Mouse (Mus musculus) olfactory bulb, adult 2 months (tissue): ENCODE measurements at regions not wholly inside any gene's neighbourhood (a gene's known extent, or its start where the extent isn't known, plus 50 kb on each side); places are given as distances from the start of the nearest gene placed in this dataset.

Source experiments
- H3K27ac ChIP-seq: fragments of 200-500 bp; 2 replicates; pipeline ENCODE4 v1.5.1; 2012; ENCODE audit warnings: low read depth, low read length; ENCODE audit not compliant: insufficient read depth
- H3K4me1 ChIP-seq: fragments of 200-500 bp; 2 replicates; pipeline ENCODE4 v1.6.1; 2012; ENCODE audit warnings: low read length; ENCODE audit not compliant: control insufficient read depth, insufficient read depth
- H3K4me3 ChIP-seq: fragments of 200-500 bp; 2 replicates; pipeline ENCODE4 v1.5.1; 2012; ENCODE audit warnings: mild to moderate bottlenecking, low read depth, low read length, moderate library complexity; ENCODE audit not compliant: insufficient read depth
- CTCF ChIP-seq: fragments of 200-500 bp; IDR thresholded peaks from 2 replicates; pipeline ENCODE4 v1.5.1; 2012; ENCODE audit warnings: low read depth, mild to moderate bottlenecking, low read length, moderate library complexity; ENCODE audit not compliant: insufficient read depth
- POLR2A ChIP-seq: fragments of 200-500 bp; IDR thresholded peaks from 2 replicates; pipeline ENCODE4 v1.6.1; 2012; ENCODE audit warnings: mild to moderate bottlenecking, low read depth, low read length, moderate library complexity; ENCODE audit not compliant: insufficient read depth
- WGBS: fragments of 180-500 bp; shearing (Covaris S2); methylation state at CpG from one replicate; pipeline ENCODE4 v1.1.7; 2018; 5-methylcytosine and 5-hydroxymethylcytosine counted together

DNA sequence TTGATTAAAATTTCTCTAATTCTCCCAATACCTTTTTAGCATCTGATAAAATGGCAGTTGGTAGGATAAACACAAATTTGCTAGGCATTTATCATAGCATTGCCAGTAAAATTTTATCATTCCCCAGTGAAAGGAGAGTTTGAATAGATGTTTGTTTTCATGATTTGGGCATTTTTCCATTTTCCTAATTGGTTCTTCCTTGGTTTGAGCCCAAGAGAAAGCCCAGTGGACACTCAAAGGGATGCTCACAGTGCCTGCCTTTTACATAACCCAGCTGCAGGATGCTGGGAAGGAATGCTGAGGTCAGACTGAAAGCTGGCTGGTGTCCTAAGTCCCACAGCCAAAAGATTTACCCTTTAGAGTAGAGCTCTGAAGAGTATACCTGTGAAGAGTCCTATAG is 95.4 kb upstream of the Ogfrl1 start:
- H3K4me1 ChIP-seq: no peaks in the 10 kb centered on the region
- TF ChIP-seq CTCF (no peak), POLR2A (no peak)
- no peak overlapping the region for H3K4me3 ChIP-seq
- no peak overlapping the region for H3K27ac ChIP-seq

DNA sequence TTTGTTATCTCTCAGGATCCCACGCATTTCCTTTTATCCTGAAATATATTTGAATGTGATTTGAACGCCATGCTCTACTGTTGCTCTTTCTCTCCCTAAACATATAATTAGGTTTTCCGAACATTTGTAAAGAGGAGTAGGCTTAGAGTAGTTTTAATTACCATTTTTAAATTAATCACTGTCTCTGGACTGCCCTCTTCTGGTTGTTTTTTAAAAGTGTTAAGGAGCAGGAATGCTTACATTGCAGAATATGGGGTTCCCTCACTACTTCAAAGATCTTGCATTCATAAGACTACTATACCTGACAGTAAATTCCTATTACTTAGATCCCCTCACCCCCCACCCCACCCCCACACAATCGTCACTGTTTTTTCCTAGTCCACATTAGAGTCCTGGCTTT is 97.8 kb upstream of the Ogfrl1 start:
- 15% methylated on average over 4 of the region's 4 CpGs for WGBS

DNA sequence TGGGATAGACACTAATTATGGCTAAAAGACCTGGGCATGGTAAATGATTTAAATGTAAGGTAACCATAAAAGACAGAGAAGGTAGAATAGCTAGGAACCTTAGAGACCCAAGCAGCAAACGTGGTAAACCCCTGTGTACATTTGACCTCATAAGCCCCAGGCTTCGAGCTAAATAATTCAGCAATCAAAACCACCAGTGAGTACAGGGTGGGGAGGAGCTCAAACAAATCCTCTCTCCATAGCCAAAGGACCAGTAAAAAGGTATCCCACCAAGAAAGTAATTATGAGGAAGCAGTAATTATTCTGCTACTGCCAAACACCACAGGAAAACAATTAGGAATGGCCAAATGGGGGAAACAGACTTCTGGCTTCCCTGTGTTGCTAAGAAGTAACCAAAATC is 122.5 kb upstream of the Ogfrl1 start:
- no peak overlapping the region for H3K4me3 ChIP-seq
- TF ChIP-seq POLR2A (no peak), CTCF (no peak)
- no peaks in the 10 kb centered on the region for H3K4me1 ChIP-seq
- WGBS: 45% methylated on average over 2 of the region's 2 CpGs
- H3K27ac ChIP-seq: no peak overlapping the region

More for the DNA sequence above, 97.8 kb upstream of the Ogfrl1 start:
- Histone ChIP-seq H3K4me3 (no peak overlapping the region), H3K4me1 (no peaks in the 10 kb centered on the region), H3K27ac (no peak overlapping the region)
- TF ChIP-seq CTCF (no peak), POLR2A (no peak)

DNA sequence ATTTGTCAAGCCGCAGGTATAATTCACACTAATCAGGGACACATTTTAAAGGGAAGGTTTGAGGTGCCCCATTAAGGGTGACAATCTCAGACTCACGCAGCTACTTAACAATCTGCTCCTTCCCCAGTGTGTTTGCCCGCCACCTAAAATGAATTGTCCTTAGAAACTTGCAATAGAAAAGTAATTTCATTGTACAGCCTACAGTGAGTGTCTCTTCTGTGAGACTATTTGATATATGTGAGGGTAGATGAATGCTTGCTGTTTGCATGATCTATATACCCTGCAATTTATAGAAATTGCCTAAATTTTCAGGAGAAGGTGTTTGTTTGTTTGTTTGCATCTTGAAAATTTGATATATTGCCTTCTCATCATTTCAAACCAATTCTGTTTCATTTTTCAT is 135.1 kb upstream of the Ogfrl1 start:
- 90% methylated on average over 3 of the region's 3 CpGs for WGBS

DNA sequence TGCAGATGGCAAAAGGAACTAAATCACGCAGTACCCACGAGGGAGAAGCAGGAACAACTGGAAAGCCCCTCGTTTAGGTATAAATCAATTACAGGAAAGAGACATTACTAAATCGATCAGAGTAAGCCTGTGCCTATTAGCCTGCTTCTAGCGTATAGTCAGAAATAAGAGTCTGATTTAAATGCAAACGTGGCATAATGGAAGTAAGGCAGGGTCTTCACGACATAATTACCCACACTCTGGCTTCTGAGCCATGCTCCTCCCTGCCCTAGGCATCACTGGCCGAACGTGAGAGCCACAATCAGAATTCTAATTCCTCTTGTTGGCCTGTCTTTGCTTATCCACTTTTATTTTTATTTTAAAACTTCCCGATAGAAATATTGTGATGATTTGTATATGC is 139.0 kb upstream of the Ogfrl1 start:
- 63% methylated on average over 10 of the region's 10 CpGs for WGBS
- Histone ChIP-seq H3K27ac (no peak overlapping the region), H3K4me3 (no peak overlapping the region), H3K4me1 (no peaks in the 10 kb centered on the region)
- TF ChIP-seq POLR2A (no peak), CTCF (no peak)

More for the DNA sequence above, 135.1 kb upstream of the Ogfrl1 start:
- Histone ChIP-seq H3K4me3 (no peak overlapping the region), H3K27ac (no peak overlapping the region), H3K4me1 (no peaks in the 10 kb centered on the region)
- TF ChIP-seq POLR2A (no peak), CTCF (no peak)

DNA sequence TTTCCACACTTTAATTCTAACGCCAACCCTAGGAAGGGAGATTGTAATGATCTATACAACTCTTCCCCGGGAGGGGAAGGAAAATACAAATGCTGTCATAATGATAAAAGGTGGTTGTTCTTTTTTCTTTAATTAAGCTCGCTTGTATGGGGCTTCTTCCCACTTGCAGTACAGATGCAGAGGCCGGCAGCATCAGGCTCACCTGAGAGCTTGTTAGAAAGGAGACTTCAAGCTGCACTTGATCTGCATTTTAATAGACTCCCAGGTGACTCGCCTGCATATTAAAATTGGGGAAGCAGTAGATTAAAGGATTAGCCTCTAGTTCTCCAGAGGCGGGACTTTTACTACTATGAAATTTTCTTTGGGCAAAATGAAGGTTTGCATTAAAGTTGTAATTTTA is 140.8 kb upstream of the Ogfrl1 start:
- Histone ChIP-seq H3K27ac (no peak overlapping the region), H3K4me3 (no peak overlapping the region), H3K4me1 (no peaks in the 10 kb centered on the region)
- TF ChIP-seq POLR2A (no peak), CTCF (no peak)
- 59% methylated on average over 6 of the region's 6 CpGs for WGBS

DNA sequence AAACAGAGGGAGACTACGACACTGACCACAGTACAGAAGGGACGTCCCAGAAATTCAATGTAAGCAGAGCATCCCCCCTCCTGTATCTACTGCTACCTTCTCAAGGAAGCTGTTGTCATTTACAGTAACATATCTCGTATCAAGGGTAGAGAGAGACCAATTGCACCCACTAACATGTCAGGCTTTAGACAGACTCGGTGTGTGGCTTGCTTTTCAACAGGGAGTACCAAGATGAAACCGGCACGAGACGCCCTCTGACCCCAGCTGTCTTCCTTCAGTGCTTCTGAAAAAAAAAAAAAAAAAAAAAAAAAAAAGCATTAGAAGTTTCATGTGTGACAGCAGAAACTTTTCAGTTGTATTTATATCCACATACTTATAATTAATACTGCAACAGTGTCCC is 143.0 kb upstream of the Ogfrl1 start:
- TF ChIP-seq CTCF (no peak), POLR2A (no peak)
- WGBS: 89% methylated on average over 7 of the region's 7 CpGs
- Histone ChIP-seq H3K4me3 (no peak overlapping the region), H3K4me1 (no peaks in the 10 kb centered on the region), H3K27ac (no peak overlapping the region)

DNA sequence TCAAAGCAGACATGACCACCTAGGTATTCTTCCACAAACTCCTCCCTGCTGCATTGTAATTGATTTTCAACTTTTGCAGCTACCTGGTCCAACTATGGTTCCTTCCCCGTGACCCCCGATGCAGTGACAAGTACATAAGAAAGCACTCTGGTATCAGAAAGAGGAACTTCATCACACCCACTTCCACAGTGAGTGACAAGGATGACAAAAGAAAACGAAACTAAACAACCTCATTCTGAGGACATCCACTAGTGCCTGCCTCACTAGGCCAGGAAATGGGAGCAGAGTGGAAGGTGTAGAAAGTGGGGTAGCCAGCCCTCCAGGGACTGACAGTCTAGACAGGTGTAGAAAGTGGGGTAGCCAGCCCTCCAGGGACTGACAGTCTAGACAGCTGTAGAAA is 158.2 kb upstream of the Ogfrl1 start:
- H3K4me3 ChIP-seq: no peak overlapping the region
- no peaks in the 10 kb centered on the region for H3K4me1 ChIP-seq
- TF ChIP-seq POLR2A (no peak), CTCF (no peak)
- no peak overlapping the region for H3K27ac ChIP-seq
- 84% methylated on average over 3 of the region's 3 CpGs for WGBS

DNA sequence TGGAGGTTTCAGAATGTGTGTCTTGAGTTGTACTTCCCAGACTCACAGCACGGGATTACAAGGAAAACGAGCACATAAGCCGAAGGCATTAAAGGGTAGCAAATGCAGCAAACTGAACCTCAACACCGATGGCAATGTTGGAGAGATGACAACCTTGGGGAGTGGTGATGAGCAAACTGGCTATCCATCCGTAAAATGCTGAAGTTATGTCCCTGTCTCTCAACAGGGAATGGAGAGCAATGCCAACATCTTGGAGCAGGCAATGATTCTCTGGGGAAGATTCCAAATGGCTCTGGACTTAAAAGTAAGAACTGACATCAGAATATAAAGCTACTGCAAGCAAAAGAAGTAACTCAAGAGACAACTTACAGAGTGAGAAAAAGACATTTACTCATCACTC is 170.5 kb upstream of the Ogfrl1 start:
- no peak overlapping the region for H3K4me3 ChIP-seq
- WGBS: 94% methylated on average over 5 of the region's 5 CpGs
- TF ChIP-seq CTCF: no peak
- no peak for TF ChIP-seq POLR2A
- no peak overlapping the region for H3K27ac ChIP-seq
- no peaks in the 10 kb centered on the region for H3K4me1 ChIP-seq

DNA sequence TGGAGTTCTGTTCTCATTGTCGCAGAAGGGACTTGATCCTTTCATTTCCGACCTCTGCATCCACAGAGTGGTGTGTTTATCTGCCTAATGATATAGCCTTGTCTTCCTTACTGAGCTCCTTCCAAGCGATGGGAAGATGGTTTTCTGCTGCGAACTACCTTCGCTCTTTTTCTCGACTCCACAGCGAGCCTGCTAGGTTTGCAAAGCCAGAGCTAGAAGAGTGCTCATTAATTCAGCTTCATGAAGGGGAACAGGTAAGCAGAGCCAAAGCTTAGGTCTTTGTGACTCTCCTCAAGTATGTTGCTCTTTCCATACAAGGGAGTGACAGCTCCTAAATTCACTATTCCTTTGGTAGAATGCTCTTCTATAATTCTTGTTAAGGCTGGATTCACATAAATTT is 176.9 kb upstream of the Ogfrl1 start:
- Histone ChIP-seq H3K27ac (no peak overlapping the region), H3K4me3 (no peak overlapping the region), H3K4me1 (no peaks in the 10 kb centered on the region)
- TF ChIP-seq CTCF (no peak), POLR2A (no peak)
- WGBS: 39% methylated on average over 7 of the region's 7 CpGs
